Mouse (Mus musculus): Measurements from ENCODE around the gene Gm340.

DNA sequence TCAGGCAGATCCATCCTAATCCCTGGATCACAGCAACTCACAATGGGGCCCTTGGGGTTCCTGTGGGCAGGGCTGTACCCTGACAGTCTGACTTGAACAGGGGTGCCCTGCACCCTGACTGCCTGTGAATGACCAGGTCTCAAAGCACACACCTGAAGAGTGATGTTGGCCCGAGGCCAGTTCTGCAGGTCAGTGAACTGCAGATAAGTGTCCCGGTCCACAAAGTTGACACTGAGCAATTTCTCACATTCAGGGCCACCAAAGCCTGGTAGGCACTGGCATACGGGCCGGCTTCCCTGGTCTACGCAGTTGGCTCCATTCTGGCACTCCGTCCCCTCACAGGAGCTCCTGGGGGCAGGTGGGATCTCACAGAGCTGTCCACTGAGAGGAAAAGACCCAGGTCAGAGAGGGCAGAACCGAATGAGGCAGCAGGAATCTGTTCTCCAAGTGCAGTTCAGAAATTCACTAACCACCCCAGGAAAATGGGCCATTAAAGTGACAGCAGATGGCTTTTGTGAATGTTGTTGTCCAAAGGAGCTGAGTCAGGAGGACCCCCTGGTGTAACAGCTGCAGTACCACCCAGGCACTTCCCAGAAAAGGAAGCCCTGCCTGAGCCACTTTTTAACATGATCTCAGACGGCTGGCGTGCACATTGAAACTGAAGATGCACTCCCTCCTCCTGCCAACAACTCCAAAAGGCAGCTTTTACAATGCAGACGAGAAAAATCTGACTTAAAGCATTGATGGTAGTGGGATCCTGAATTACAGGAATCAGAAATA lies 24.2 kb downstream of the Gm340 start:
- no peak for TF ChIP-seq CTCF (IDR thresholded peaks at IDR 0.05; ENCODE audit: insufficient read depth, low read depth, low read length)
- no peak for TF ChIP-seq POLR2A (IDR thresholded peaks at IDR 0.05; ENCODE audit: insufficient read depth, low read depth, low read length)

All from olfactory bulb, adult 2 months (tissue).